Mouse (Mus musculus): Measurements from ENCODE around the gene Gm20388. TPM values are rescaled to one million over a fixed set of nuclear protein-coding genes. Genes with fewer than 3 reads are reported as not detected.

Gm20388 gene
- polyA plus RNA-seq, 1 experiment from 2014 or later: not detected

DNA sequence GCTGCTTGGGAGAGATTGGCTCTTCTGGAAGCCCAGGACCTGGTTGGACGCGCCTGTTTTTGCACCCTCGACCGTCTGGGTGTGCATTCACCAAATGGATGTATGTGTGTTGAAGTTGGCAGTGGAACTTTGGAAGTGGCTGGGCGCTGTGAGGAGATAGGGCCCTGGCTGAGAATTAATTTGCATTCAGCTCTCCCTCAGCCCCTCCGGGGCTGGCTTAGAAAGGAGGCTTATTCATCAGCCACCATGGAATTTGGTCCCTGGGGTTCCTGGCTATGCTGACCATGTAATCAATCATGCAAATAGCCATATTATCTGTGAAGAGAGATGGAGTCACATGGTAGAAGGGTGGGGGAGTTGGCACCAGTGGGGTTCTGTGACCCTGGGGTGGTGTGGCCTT is 1102.7 kb downstream of the Gm20388 start:
- Histone ChIP-seq H3K27me3 (peaks cover 12% of the 10 kb centered on the region; the same call in 1 of the 2 replicates), H3K27ac (no peak overlapping the region), H3K9me3 (no peaks in the 10 kb centered on the region), H3K9ac (no peak overlapping the region), H3K4me3 (no peak overlapping the region), H3K4me1 (no peaks in the 10 kb centered on the region), H3K36me3 (no peaks in the 10 kb centered on the region), H3K4me2 (replicated peaks) (no peak overlapping the region)
- ATAC-seq (ENCODE audit: insufficient number of reproducible peaks, insufficient read depth, low FRiP score, low TSS enrichment): no peak
- 55% methylated on average over 6 of the region's 6 CpGs for WGBS

DNA sequence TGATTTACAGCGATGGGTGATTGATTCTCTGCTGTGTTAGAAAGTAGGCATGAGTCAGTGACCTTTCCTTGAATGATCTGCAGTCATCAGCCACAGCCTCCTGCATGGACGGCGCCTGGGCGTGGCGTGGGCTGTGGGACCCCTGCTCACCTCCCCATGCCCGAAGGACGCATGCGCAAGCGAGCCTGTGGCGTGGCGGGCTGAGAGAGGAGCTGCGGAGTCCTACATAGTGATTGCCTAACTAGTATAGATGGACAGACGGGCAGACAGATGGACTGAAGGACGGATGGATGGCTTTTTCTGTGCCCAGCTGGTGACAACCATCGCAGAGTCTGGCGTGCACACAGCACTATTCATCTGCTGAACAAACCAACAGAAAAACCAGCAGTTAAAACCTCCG is 1106.0 kb downstream of the Gm20388 start:
- 85% methylated on average over 17 of the region's 17 CpGs for WGBS
- peaks cover 24% of the 10 kb centered on the region; the same call in 1 of the 2 replicates for H3K27me3 ChIP-seq

DNA sequence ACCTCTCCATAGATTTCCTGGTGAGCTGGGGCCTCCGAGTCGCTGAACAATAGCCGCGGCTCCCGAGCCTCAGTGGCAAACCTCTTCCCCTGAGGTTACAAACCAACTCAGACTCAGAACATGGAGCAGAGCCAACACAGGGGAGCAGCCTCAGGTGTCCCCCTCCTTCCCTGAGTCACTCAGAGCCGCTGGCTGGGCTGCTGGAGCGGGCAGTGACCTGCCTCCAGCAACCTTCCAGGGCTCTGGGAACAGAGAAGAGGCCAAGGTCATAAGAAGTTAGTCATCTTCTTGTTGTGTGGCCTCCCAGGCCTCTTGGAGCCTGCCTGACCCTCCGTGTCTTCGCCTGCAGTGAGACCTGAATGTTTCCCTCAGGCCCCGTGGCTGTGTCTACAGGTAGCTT is 1107.6 kb downstream of the Gm20388 start:
- Histone ChIP-seq H3K4me1 (0 out of 2 replicates have a peak, but pooled peaks cover 9% of the 10 kb centered on the region), H3K9ac (no peak overlapping the region), H3K4me2 (replicated peaks) (no peak overlapping the region), H3K4me3 (no peak overlapping the region), H3K9me3 (no peaks in the 10 kb centered on the region), H3K27ac (no peak overlapping the region), H3K36me3 (no peaks in the 10 kb centered on the region), H3K27me3 (peaks cover 29% of the 10 kb centered on the region; the same call in 1 of the 2 replicates)
- 83% methylated on average over 10 of the region's 10 CpGs for WGBS
- ATAC-seq (ENCODE audit: insufficient number of reproducible peaks, insufficient read depth, low FRiP score, low TSS enrichment): no peak

More for the DNA sequence above, 1106.0 kb downstream of the Gm20388 start:
- Histone ChIP-seq H3K4me2 (replicated peaks) (no peak overlapping the region), H3K4me1 (0 out of 2 replicates have a peak, but pooled peaks cover 8% of the 10 kb centered on the region), H3K36me3 (no peaks in the 10 kb centered on the region), H3K9me3 (no peaks in the 10 kb centered on the region), H3K27ac (no peak overlapping the region), H3K4me3 (no peak overlapping the region), H3K9ac (no peak overlapping the region; the same call in 1 of the 2 replicates)
- no peak for ATAC-seq (ENCODE audit: insufficient number of reproducible peaks, insufficient read depth, low FRiP score, low TSS enrichment)

DNA sequence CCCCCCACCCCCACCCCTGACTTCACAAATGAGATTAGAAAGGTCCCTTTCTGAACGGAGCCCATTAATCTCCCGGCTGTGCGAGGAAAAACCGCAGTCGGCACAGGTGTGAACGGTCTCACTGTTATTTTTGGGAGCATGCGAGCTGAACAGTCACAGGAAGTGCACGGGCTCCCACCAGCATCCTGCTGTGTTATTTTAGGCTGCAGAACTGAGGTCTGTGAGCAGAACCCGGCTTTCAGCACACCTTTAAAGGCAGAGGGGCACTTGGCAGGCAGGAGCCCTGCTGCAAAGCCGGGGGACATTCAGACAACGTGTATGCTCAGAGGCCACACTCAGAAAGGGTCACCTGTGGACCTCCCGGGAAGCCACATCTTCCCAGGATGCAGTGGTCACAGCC is 1110.8 kb downstream of the Gm20388 start:
- H3K27me3 ChIP-seq: peaks cover 35% of the 10 kb centered on the region; the same call in 1 of the 2 replicates
- WGBS: 44% methylated on average over 12 of the region's 12 CpGs
- no peaks in the 10 kb centered on the region for H3K9me3 ChIP-seq
- peaks cover 9% of the 10 kb centered on the region; the same call in 1 of the 2 replicates for H3K4me1 ChIP-seq
- no peak overlapping the region for H3K4me2 ChIP-seq (replicated peaks)
- H3K27ac ChIP-seq: no peak overlapping the region
- H3K9ac ChIP-seq: no peak overlapping the region
- no peak overlapping the region for H3K4me3 ChIP-seq
- no peaks in the 10 kb centered on the region for H3K36me3 ChIP-seq
- no peak for ATAC-seq (ENCODE audit: insufficient number of reproducible peaks, insufficient read depth, low FRiP score, low TSS enrichment)

DNA sequence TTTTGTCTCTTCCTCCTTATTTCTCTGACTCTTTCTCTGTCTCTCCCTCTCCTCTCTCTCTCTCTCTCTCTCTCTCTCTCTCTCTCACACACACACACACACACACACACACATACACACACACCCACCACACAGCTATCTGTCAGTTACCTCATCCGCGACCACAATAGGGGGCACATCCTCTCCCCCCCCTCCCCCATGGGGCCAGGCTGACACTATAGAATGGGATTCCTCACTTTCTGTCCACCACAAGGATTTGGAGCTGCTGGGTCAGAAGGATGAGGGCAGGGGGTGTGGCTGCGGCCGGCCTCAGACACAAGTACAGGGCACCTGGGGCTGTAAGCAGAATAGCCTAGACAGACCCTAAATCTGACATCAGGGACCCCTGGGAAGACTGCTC is 1112.4 kb downstream of the Gm20388 start:
- Histone ChIP-seq H3K4me3 (no peak overlapping the region), H3K9ac (no peak overlapping the region), H3K9me3 (no peaks in the 10 kb centered on the region), H3K27me3 (peaks cover 33% of the 10 kb centered on the region; the same call in 1 of the 2 replicates), H3K4me1 (peaks cover 18% of the 10 kb centered on the region), H3K27ac (no peak overlapping the region), H3K36me3 (no peaks in the 10 kb centered on the region), H3K4me2 (replicated peaks) (no peak overlapping the region)
- no peak for ATAC-seq (ENCODE audit: insufficient number of reproducible peaks, insufficient read depth, low FRiP score, low TSS enrichment)
- 95% methylated on average over 4 of the region's 4 CpGs for WGBS

DNA sequence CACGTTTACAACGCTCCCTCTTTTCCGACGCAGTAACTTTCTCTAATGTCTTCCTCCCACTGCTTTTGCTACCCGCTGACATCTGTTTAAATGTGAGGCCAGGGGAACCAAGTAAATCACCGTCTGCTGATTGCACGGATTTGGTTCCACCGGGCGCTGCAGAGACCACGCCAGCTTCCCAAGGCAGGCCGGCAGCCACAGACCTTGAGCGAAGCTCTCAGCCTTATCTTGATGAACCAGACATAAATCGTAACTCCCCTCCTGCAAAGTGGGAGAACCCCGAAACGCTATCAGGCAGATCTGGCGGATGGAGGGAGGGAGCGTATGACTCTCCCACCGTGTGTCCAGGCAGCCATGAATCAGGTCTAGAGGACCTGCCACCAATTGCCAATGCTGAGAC is 1113.1 kb downstream of the Gm20388 start:
- no peak overlapping the region for H3K4me3 ChIP-seq
- H3K9me3 ChIP-seq: no peaks in the 10 kb centered on the region
- H3K27me3 ChIP-seq: peaks cover 33% of the 10 kb centered on the region; the same call in 1 of the 2 replicates
- no peak overlapping the region for H3K9ac ChIP-seq
- H3K4me1 ChIP-seq: peaks cover 18% of the 10 kb centered on the region
- ATAC-seq (ENCODE audit: insufficient number of reproducible peaks, insufficient read depth, low FRiP score, low TSS enrichment): no peak
- WGBS: 61% methylated on average over 18 of the region's 18 CpGs
- H3K27ac ChIP-seq: no peak overlapping the region
- no peaks in the 10 kb centered on the region for H3K36me3 ChIP-seq
- H3K4me2 ChIP-seq (replicated peaks): no peak overlapping the region

DNA sequence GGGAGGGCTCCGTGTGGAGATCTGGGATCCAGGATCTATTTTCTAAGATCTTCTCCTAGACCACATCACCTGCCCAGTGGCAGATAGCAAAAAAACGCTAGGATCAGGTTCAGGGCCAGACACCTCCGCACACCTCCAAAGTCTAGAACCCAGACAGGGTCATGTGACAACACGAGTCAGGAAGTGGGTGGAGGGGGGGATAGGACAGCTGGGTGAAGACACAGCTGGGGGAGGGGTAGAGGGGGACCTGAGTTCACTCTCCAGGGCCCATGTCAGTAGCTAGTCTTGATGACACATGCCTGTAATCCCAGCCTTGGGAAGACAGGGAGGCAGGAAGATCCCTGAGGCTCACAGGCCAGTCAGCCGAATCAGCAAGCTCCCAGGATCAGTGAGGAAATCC is 1114.8 kb downstream of the Gm20388 start:
- H3K9me3 ChIP-seq: no peaks in the 10 kb centered on the region
- no peak for ATAC-seq (ENCODE audit: insufficient number of reproducible peaks, insufficient read depth, low FRiP score, low TSS enrichment)

DNA sequence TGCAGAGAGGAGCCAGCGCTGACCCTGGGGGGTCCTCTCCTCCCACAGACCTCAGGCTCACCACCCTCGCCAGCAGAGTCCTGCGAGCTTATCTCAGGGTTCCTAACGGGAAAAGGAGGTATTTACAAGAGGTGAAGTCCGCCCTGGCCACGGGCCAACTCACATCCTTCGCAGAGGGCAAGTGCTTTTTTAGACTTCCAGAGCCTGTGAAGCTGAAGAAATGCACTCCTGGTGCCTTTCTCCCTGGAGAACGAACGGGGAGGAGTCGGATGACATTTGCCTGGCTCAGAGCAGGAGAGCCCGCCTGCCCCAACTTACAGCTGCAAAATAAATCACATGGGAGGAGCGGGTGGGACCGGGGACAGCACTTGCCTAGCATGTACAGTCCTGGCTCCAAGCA is 1117.1 kb downstream of the Gm20388 start:
- no peak for ATAC-seq (ENCODE audit: insufficient number of reproducible peaks, insufficient read depth, low FRiP score, low TSS enrichment)
- no peak overlapping the region for H3K9ac ChIP-seq
- H3K36me3 ChIP-seq: no peaks in the 10 kb centered on the region
- H3K4me2 ChIP-seq (replicated peaks): no peak overlapping the region
- no peak overlapping the region for H3K4me3 ChIP-seq
- H3K27ac ChIP-seq: no peak overlapping the region
- H3K4me1 ChIP-seq: peaks cover 9% of the 10 kb centered on the region
- H3K27me3 ChIP-seq: peaks cover 32% of the 10 kb centered on the region
- 31% methylated on average over 13 of the region's 13 CpGs for WGBS
- no peaks in the 10 kb centered on the region for H3K9me3 ChIP-seq

More for the DNA sequence above, 1114.8 kb downstream of the Gm20388 start:
- no peak overlapping the region for H3K4me2 ChIP-seq (replicated peaks)
- peaks cover 18% of the 10 kb centered on the region for H3K4me1 ChIP-seq
- H3K27ac ChIP-seq: no peak overlapping the region
- no peak overlapping the region for H3K4me3 ChIP-seq
- no peaks in the 10 kb centered on the region for H3K36me3 ChIP-seq
- no peak overlapping the region for H3K9ac ChIP-seq
- H3K27me3 ChIP-seq: peaks cover 24% of the 10 kb centered on the region; the same call in 1 of the 2 replicates
- 53% methylated on average over 5 of the region's 5 CpGs for WGBS

DNA sequence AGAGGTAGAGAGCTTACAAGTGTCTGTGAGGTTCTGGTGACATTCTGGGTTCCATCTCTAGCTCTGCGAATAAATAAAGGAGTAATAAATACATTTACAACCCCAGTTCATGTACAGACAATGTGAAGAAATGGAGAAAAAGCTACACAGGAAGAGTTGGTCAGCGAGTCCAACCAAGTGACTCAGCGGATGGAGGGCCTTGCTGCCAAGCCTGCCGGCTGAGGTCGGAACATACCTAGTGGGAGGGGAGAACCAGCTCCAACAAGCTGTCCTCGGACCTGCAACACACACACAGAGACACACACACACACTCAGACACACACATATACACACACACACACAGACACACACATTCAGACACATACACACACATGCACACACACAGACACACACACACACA is 1118.4 kb downstream of the Gm20388 start:
- no peaks in the 10 kb centered on the region for H3K9me3 ChIP-seq
- H3K4me1 ChIP-seq: peaks cover 9% of the 10 kb centered on the region
- peaks cover 27% of the 10 kb centered on the region for H3K27me3 ChIP-seq
- no peaks in the 10 kb centered on the region for H3K36me3 ChIP-seq
- H3K4me3 ChIP-seq: no peak overlapping the region
- no peak for ATAC-seq (ENCODE audit: insufficient number of reproducible peaks, insufficient read depth, low FRiP score, low TSS enrichment)
- H3K27ac ChIP-seq: no peak overlapping the region
- WGBS: 91% methylated on average over 6 of the region's 6 CpGs
- no peak overlapping the region for H3K9ac ChIP-seq
- H3K4me2 ChIP-seq (replicated peaks): no peak overlapping the region

DNA sequence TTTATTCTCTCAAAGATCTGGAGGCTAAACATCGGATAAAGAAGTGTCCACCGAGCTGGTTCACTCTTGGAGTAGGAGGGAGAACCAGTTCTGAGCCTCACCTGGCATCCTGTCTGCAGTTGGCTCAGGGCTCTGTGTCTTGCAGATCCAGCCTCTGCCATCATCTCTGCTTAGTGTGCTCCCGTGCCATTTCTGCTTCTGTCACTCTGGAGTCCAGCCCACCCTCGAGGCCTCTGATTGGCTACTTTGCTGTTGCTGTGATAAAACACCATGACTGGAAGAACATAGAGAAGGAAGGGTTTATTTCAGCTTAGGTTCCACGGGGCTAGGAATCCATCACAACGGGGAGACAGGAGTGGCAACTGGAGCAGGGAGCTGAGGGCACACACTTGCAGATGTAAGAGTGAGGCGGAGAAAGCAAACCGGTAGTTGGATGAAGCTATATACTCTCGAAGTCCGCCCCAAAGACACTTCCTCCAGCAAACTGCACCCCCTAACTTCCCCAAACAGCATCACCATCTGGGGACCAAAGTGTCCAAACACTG is 1119.9 kb downstream of the Gm20388 start:
- Histone ChIP-seq H3K27me3 (peaks cover 34% of the 10 kb centered on the region), H3K9me3 (no peaks in the 10 kb centered on the region), H3K4me3 (no peak overlapping the region), H3K9ac (no peak overlapping the region), H3K27ac (no peak overlapping the region), H3K36me3 (no peaks in the 10 kb centered on the region), H3K4me2 (replicated peaks) (no peak overlapping the region), H3K4me1 (peaks cover 9% of the 10 kb centered on the region)
- ATAC-seq (ENCODE audit: insufficient number of reproducible peaks, insufficient read depth, low FRiP score, low TSS enrichment): no peak
- 68% methylated on average over 10 of the region's 10 CpGs for WGBS

DNA sequence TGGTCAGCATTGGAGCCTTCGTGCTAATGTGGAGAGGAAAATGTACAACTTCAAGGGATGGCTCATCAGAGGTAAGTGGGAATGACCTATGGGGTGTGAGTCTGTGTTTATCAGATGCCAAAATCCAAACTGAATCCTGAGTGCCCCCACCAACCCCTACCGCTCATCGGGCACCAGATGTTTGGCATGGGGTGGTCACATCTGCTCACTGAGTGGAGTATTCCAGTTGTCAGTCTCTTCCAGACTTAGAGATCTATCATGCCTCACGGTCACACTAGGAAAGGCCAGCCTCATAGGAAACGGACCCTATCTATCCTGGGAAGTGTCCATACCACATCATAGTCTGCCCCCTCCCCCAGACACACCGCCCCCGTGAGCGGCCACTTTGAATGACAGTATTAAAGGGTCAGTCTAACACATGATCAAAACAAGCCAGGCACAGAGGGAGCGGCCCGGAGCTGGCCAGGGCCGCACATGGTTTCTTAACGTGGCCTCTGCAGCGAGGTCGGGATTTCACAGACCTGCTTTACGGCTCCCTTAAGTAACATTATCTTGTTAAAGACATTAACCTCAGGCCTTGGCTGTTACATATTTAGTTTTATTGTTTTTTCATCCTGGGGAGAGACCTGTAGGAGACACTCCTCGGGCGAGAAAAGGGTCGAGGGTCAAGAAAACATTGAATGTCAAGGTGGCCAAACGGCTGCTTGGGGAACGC is 1122.8 kb downstream of the Gm20388 start:
- H3K36me3 ChIP-seq: no peaks in the 10 kb centered on the region
- no peak for ATAC-seq (ENCODE audit: insufficient number of reproducible peaks, insufficient read depth, low FRiP score, low TSS enrichment)
- WGBS: 50% methylated on average over 20 of the region's 20 CpGs
- peaks cover 31% of the 10 kb centered on the region for H3K27me3 ChIP-seq
- no peaks in the 10 kb centered on the region for H3K4me1 ChIP-seq
- H3K9ac ChIP-seq: no peak overlapping the region
- no peak overlapping the region for H3K4me2 ChIP-seq (replicated peaks)
- H3K4me3 ChIP-seq: no peak overlapping the region
- H3K27ac ChIP-seq: no peak overlapping the region
- no peaks in the 10 kb centered on the region for H3K9me3 ChIP-seq

DNA sequence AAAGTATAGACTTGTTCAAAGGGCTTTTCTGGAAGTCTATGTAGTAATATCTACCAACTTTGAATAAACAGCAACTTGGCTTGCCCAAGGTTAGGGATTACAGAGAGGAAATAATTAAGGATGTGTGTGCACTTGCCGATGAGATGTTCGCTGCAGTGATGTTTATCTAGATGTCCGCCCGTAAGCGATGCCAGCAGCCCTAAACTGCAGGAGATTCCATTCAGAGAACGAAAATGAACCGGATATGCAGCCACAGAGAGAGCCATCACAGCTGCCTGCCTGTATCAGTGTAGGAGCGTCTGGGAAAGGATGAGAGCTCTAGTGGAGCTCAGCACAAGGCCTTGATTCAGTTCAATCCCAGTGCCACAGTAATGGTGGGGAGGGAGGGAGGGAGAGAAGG is 1125.0 kb downstream of the Gm20388 start:
- Histone ChIP-seq H3K27me3 (peaks cover 35% of the 10 kb centered on the region), H3K4me3 (no peak overlapping the region)

More for the DNA sequence above, 1125.0 kb downstream of the Gm20388 start:
- ATAC-seq (ENCODE audit: insufficient number of reproducible peaks, insufficient read depth, low FRiP score, low TSS enrichment): no peak
- H3K9ac ChIP-seq: no peak overlapping the region
- no peaks in the 10 kb centered on the region for H3K36me3 ChIP-seq
- no peaks in the 10 kb centered on the region for H3K4me1 ChIP-seq
- no peak overlapping the region for H3K4me2 ChIP-seq (replicated peaks)
- no peaks in the 10 kb centered on the region for H3K9me3 ChIP-seq
- no peak overlapping the region for H3K27ac ChIP-seq
- 71% methylated on average over 8 of the region's 8 CpGs for WGBS
